Mouse (Mus musculus) gastrocnemius, postnatal 36 days (tissue): Measurements from ENCODE around the gene Ly6g5c. TPM values are rescaled to one million over a fixed set of nuclear protein-coding genes. Genes with fewer than 3 reads are reported as not detected.
A peak's percentile ranks its signal among the peaks of the same experiment; 100 is the strongest.
"Not testable (repeated sequence)": the region's sequence is repeated elsewhere in the genome, so short reads cannot be mapped to it uniquely, and the experiment has no call there.

Experiments
- DNase-seq, 2 experiments: peaks; one replicate each; pipeline ENCODE4 v3.0.0; 2022
- intact Hi-C: fragments of 180-260 bp; cut with DNase I; formaldehyde crosslinking; loops from one replicate; pipeline ENCODE4 v1.15.1; 2025
- total RNA-seq, 2 experiments: library from RNA; stranded (reverse); gene quantifications; 2 replicates each; pipeline ENCODE4 v1.2.3; 2021

The Ly6g5c gene
- total RNA-seq, 2 experiments from 2014 or later, result not detected

DNA sequence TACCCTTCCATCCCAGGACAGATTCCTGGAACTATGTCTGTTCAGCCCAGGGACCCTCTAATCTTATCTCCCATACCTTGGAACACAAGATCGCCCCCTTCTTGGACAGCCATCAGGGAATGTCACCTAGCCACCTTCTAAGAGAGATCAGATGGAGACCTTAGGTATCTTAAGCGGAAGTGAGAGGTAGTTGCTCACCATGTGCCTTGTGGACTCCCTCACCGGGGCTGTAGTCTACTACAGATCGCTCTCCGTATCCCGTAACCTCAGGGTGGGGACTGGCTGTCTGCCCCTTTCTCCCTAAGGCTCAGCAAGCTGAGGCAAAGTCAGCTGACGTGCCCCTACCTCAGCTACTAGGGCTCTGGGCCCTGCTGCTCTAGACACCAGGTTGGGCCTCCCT is 4.0 kb upstream of the Ly6g5c start:
- no peak for DNase-seq
- intact Hi-C loops, result no loop called here

DNA sequence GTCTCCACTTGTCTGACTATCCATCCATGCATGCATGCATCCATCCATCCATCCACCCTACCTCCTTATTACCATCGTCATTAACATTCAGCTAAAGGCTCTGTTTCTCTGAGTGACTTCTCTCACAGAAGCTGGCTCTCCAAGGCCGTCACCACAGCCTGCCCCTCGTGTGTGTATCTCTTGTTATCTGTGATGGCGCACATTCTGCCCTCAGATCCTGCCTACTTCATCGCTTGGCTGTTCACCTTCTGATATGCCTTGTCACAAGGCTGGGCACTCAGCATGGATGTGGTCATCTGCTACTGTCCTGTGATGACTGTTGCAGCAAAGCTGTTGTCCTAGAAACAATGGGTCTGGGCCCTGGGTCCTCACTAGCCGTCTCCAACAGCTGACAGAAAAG is 3.3 kb upstream of the Ly6g5c start:
- intact Hi-C loops, result loop anchor here (1.0 kb wide), 1 partner anchor 83 kb away; no protein-coding TSS in a partner anchor
- no peak for DNase-seq

DNA sequence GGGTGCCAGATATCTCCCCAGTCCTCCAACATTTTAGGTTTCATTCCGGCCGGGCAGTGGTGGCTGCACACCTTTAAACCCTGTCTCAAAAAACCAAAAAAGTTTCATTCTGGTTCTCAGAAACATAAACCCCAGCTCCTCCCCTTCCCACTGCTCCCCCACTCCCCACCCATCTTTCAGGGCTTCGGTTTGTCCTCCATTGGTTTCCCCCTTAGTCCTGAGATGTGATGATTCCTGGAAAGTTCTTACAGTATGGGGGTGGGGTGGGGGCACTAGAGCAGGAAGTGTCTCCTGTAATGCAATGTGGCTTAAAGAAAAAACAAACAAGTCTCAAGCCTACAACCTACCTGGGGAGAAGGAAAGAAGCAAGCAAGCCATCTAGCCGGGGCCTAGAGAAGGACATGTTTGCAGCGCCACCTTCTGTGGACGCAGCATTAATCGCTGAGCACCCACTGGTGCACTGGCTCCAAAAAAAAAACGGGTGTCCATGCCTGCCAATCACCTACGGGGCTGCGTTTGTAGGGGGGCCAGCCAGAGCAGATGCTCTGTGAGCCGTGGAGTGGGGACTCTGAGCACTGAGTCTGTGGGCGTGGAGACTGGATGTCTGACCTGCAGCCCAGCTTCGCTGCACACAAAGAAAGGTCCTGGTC is 2.2 kb upstream of the Ly6g5c start:
- no peak for DNase-seq
- intact Hi-C loops, result loop anchor here (1.0 to 2.0 kb wide), 2 partner anchors 35 to 85 kb away; no protein-coding TSS in a partner anchor

DNA sequence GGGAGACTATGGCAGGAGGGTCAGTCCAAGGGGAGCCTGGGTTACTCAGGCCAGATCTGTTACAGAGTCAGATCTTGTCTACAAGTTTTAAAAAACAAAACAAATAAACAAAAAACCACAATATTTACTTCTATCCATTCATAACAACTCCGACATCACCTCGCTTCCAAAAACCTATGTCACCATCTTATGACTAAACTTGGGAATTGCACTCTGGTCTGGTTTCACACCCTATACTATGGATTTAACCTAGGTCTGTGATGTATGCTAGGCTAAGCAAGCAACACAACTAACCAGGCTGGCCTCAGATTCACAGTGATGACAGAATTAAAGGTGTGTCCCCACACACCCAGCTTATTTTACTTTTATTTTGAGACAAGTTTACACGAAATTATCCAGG is 1.6 kb upstream of the Ly6g5c start:
- intact Hi-C loops, result loop anchor here (2.0 kb wide), 1 partner anchor 36 kb away; no protein-coding TSS in a partner anchor
- DNase-seq, result no peak

DNA sequence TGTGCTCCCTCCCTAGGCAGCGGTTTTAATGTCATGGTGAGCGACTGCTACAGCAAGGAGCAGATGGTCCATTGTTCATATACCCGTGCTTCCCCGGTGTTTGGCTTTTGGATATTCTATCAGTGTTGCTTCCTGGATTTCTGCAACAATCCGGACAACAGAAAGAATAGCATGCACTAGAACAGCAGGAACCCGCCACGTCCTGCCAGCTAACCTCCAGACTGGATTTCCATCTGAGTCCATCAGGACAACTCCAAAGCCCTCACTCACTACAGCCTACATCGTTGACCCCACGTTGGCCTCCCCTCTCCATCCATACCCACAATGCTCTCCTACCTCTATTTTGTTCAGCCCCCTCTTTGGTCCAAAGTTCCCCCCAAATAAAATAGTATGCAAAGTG is 3.7 kb downstream of the Ly6g5c start:
- intact Hi-C loops, result no loop called here
- DNase-seq, result no peak

GRCm38 (mm10) chr17:35115046-35116019 is 7.3 kb downstream of the Ly6g5c start, which contains the start of gene Ly6g5b:
Gene Ly6g5b (minus strand): TSS chr17:35115428.
- no peak for DNase-seq
- intact Hi-C loops, result no loop called here

DNA sequence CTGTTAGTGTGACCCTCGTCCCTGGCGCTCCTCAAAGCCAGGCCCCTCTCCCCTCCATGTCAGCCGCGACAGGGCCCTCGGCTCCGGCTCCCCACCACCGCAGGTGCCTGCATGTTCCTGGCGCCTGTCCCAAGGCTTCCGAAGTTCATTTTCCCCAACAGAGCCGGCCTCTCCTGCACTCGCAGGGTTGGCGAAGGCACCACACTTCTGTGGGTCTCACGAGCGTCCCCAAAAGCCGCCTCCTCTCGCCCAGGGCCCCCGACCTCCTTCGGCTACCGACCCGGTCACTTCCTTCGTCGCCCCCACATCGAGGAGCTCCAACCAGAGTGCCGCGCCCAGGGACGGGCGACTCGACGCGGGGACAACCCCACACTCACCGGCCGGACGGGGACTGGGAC is 12.7 kb downstream of the Ly6g5c start:
- peak in 1 of 2 experiments; percentile 20 for DNase-seq
- intact Hi-C loops, result no loop called here

DNA sequence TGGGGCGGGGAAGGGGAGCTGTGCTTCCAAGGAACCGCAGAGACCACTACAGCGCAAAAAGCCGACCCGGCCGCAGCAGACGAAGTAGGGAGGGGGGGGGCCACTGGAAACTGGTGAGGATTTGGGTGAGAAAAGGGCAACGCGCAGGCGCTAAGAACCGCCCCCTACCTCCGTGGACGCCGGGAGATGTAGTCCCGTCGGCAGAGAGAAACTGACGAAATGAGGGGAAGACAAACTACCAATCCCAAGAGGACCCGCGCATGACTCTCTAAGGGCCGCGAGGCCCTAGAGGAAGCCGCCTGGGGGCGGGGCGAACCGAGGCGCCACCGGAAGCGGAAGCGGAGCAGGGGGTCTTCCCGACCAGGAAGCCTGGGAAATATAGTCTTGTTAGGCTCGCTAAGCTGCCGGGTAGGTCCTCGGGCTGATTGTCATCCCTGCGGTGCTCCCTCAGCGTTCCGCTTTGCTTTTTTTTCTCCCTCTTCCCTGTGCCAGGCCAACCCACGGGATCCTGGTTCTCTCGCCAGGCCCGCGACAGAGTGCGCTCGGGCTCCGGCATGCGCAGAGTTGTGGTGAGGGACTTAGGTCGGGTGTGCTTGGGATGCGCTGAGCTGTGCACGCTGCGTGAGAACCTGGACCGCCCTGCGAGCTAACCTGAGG is 13.2 kb downstream of the Ly6g5c start, which contains the start of gene Gpank1:
Gene Gpank1 (plus strand): TSS at position 313 of the 657 bp plus-strand sequence.
- peak; percentile 93 to 98 for DNase-seq
- intact Hi-C loops, result no loop called here

DNA sequence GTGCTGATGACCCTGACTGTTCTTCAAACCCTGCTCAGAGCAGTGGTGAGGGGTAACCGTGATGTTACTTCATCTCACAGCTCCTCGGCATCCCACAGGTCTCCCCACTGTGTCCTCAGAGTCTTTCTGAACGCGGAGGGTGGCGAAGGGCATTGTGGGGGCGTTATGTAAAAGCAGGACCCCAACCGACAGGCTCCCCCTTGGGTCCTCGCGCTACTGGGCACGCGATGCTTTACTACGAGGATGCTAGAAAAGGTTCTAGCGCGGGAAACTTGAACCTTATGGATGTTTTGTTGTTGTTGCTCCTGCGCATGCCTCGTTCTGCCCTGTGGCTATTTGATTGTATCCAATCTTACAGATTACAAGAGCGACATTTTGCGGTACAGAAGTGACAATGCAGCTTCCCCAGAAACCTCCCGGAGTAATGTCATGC is 13.8 kb downstream of the Ly6g5c start, which contains the start of gene Csnk2b:
Gene Csnk2b (minus strand): TSS at position 183 of the 433 bp plus-strand sequence.
- intact Hi-C loops, result no loop called here
- peak in 1 of 2 experiments; percentile 37 for DNase-seq

DNA sequence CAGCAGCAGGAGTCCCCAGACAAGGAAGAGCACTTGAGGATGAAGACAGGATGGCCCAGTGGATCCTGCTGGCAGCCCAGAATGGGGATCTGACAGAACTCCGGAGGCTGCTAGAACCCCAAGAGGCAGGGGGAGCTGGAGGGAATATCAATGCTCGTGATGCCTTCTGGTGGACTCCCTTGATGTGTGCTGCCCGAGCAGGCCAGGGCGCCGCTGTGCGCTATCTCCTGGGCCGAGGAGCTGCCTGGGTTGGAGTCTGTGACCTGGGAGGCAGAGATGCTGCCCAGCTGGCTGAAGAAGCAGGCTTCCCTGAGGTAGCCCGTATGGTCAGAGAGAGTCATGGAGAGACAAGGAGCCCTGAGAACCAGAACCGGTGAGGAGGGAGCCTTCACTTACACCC is 15.2 kb downstream of the Ly6g5c start:
- DNase-seq, intact Hi-C loops: not testable (repeated sequence)

GRCm38 (mm10) chr17:35124261-35124896 is 16.3 kb downstream of the Ly6g5c start:
- DNase-seq, intact Hi-C loops: not testable (repeated sequence)

DNA sequence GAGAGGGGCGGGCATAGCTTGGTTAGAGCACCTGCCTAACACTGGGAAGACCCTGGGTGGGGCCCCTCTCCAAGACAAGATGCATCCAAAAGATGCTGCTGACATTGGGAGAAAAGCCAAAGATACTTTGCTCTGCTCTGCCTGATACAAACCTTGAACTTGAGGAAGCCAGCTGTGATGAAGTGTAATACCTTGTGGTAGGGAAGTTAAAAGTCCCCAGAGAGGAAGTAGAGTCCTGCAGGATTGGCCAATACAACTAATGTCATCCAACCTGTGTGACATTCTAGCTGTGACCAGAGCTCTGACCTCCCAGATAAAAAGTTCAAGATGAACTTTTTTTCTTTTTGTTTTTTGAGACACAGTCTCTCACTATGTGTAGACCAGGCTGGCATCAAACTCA is 17.0 kb downstream of the Ly6g5c start:
- DNase-seq, result no peak
- intact Hi-C loops, result no loop called here

DNA sequence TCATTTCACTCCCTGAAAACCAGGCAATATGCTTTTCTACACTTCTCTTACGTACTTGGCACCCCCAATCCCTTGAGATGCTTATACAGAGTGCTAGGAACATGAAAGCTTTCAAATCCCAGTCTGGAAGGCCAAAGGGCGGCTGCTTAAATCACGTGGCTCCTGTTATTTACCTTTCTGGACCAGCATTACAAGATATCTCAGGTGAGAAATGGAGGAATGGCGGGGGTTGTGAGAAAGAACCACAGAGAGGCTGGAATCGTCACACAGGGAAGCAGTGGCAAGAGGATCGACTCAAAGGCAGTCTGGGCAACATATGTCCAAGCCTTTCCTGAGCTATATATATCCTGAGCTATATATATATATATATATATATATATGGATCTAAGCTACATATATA is 17.5 kb downstream of the Ly6g5c start:
- DNase-seq, result no peak
- intact Hi-C loops, result no loop called here

DNA sequence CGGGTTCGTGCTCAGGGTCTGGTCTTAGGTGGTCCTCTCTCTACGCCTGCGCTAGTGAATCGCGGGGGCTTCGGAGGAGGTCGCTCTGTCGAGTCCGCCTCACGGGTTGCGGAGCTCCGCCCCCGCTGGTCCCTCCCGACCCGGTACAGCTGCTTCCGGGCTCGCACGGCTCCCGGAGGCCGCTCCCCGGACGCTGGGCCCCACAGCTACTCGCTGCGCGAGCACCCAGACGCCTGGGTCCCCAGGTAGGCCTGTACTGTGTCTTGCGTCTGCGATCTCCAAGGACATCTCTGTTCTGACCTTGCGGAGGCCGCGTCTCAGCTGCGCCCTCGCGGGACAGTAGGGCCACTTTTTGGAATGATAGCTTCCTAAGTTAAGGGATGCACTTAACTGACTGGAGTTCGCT is 18.1 kb downstream of the Ly6g5c start, which contains the start of gene D17H6S53E:
Gene D17H6S53E (plus strand): TSS at position 168 of the 406 bp plus-strand sequence.
- intact Hi-C loops, result no loop called here
- peak; percentile 65 to 73 for DNase-seq

DNA sequence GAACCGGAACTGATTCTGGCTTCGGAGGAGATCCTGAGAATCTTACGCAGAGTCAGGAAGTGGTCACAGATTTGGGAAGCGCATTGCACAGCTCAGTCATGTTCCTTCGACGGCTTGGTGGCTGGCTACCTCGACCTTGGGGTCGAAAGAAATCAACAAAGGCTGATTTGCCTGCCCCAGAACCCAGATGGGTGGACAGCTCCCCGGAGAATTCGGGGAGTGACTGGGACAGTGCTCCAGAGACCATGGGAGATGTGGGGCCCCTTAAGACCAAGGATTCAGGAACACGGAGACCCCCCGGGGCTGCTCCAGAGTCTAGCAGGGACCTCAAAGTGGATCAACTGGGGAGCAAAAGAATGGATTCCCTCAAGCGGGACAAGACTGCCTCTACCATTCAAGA is 18.9 kb downstream of the Ly6g5c start:
- intact Hi-C loops, result no loop called here
- DNase-seq, result no peak

GRCm38 (mm10) chr17:35128996-35129395 is 20.9 kb downstream of the Ly6g5c start:
- DNase-seq, result no peak
- intact Hi-C loops, result no loop called here

- DNase-seq, result no peak
- intact Hi-C loops, result no loop called here
Observed at GRCm38 (mm10) chr17:35131038-35131437, 23.0 kb downstream of the Ly6g5c start.

GRCm38 (mm10) chr17:35131500-35132173 is 23.6 kb downstream of the Ly6g5c start, which contains the start of gene Apom:
Gene Apom (minus strand): TSS chr17:35132050.
- intact Hi-C loops, result no loop called here
- no peak for DNase-seq

DNA sequence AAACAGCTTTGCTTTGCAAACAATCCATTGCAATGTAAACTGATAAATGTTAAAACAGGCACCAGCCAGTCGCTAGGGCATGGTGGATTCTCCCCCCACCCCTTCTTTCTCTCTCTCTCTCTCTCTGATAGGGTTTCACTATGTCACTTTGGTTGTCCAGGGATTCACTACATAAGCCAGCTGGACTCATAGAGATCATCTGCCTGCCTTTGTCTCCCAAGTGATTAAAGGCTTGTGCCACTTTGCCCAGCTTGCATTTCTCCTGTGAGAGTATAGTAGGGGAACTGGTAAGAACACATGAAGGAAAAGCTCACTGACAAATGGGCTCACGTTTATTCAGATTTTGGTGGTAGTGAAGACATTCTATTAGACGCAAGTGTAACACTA is 24.1 kb downstream of the Ly6g5c start:
- DNase-seq, result no peak
- intact Hi-C loops, result no loop called here
